8 mouse cellular contexts compared by ENCODE assay signal in genomic region chr8:13644932-13645676, GRCm38 (mm10). TPM values are rescaled to one million over a fixed set of nuclear protein-coding genes. Genes with fewer than 3 reads are reported as not detected.
DNase-seq lines count a peak whose midpoint lies in the region; ATAC-seq and TF ChIP-seq lines count a peak whose summit lies in the region.

No protein-coding gene starts in this region.

- H3K9me3 ChIP-seq in intestine, embryonic 16.5 days (ENCODE audit: control insufficient read depth, low read length) = no peaks in the 10 kb centered on the region

- no peak overlapping the region for H3K9ac ChIP-seq in intestine, embryonic 16.5 days (ENCODE audit: low read depth, low read length)

- peak overlapping the region; percentile 53; the same call in 1 of the 2 replicates for H3K27ac ChIP-seq in cerebellum, adult 2 months (ENCODE audit: insufficient read depth, low read length)
- 0 out of 2 replicates have a peak overlapping the region, but pooled peaks have one; percentile 16 for H3K27ac ChIP-seq in intestine, embryonic 16.5 days (ENCODE audit: low read length)
- peak overlapping the region; percentile 72 for H3K27ac ChIP-seq in olfactory bulb, adult 2 months (ENCODE audit: insufficient read depth, low read depth, low read length)

- H3K4me2 ChIP-seq in intestine, embryonic 16.5 days (ENCODE audit: low read depth, low read length) = no peak overlapping the region

- peaks cover 71% of the 10 kb centered on the region for H3K4me1 ChIP-seq in cerebellum, adult 2 months (ENCODE audit: control insufficient read depth, insufficient read depth, low read length)
- H3K4me1 ChIP-seq in lung, adult 2 months (ENCODE audit: control insufficient read depth, insufficient read depth, low read length) = peaks cover 34% of the 10 kb centered on the region
- peaks cover 29% of the 10 kb centered on the region for H3K4me1 ChIP-seq in intestine, embryonic 16.5 days (ENCODE audit: control insufficient read depth, insufficient read depth, low read length)
- H3K4me1 ChIP-seq in olfactory bulb, adult 2 months (ENCODE audit: control insufficient read depth, insufficient read depth, low read length) = peaks cover 76% of the 10 kb centered on the region

- H3K36me3 ChIP-seq in intestine, embryonic 16.5 days (ENCODE audit: control insufficient read depth, insufficient read depth, low read length) = no peaks in the 10 kb centered on the region

- H3K27me3 ChIP-seq in cerebellum, adult 2 months (ENCODE audit: control insufficient read depth, insufficient read depth, low read length) = no peaks in the 10 kb centered on the region
- H3K27me3 ChIP-seq in intestine, embryonic 16.5 days (replicated peaks; ENCODE audit: control insufficient read depth, insufficient read depth, low read length) = no peaks in the 10 kb centered on the region

- no peak for ATAC-seq in intestine, embryonic 16.5 days

- WGBS in cerebellum, adult 2 months = 34% methylated on average over 6 of the region's 6 CpGs
- 58% methylated on average over 6 of the region's 6 CpGs for WGBS in lung, adult 2 months
- WGBS in intestine, embryonic 16.5 days = 63% methylated on average over 6 of the region's 6 CpGs
- 48% methylated on average over 6 of the region's 6 CpGs for WGBS in olfactory bulb, adult 2 months

- TF ChIP-seq CTCF in cerebellum, adult 2 months (IDR thresholded peaks at IDR 0.05; ENCODE audit: borderline replicate concordance, insufficient read depth, low read depth, low read length) = no peak
- no peak for TF ChIP-seq CTCF in lung, adult 2 months (IDR thresholded peaks at IDR 0.05; ENCODE audit: insufficient read depth, low read length)
- no peak for TF ChIP-seq CTCF in olfactory bulb, adult 2 months (IDR thresholded peaks at IDR 0.05; ENCODE audit: insufficient read depth, low read depth, low read length)

- peak in 1 of 2 experiments; percentile 69 for DNase-seq in cerebellum, adult 2 months
- no peak for DNase-seq in cerebellum, postnatal 4 days (ENCODE audit: low spot score in 2 of 2)
- peak; percentile 61 to 76 for DNase-seq in lung, adult 18-20 months
- no peak for DNase-seq in lung, adult 2 months
- no peak for DNase-seq in right cerebral cortex, postnatal 4 days
- no peak for DNase-seq in right cerebral cortex, postnatal 10 days (ENCODE audit: low spot score in 2 of 2)

- no peak for TF ChIP-seq POLR2A in cerebellum, adult 2 months (IDR thresholded peaks at IDR 0.05; ENCODE audit: borderline replicate concordance, insufficient read depth, low read length)
- TF ChIP-seq POLR2A in lung, adult 2 months (IDR thresholded peaks at IDR 0.05; ENCODE audit: borderline replicate concordance, extremely low read depth, low read depth, low read length) = no peak
- no peak for TF ChIP-seq POLR2A in olfactory bulb, adult 2 months (IDR thresholded peaks at IDR 0.05; ENCODE audit: insufficient read depth, low read depth, low read length)

- no peak overlapping the region for H3K4me3 ChIP-seq in cerebellum, adult 2 months (replicated peaks; ENCODE audit: insufficient read depth, low read depth, low read length)
- H3K4me3 ChIP-seq in lung, adult 2 months (replicated peaks; ENCODE audit: extremely low read depth, low read depth, low read length) = no peak overlapping the region
- H3K4me3 ChIP-seq in intestine, embryonic 16.5 days (ENCODE audit: low read length) = no peak overlapping the region
- H3K4me3 ChIP-seq in olfactory bulb, adult 2 months (ENCODE audit: insufficient read depth, low read depth, low read length) = no peak overlapping the region

RNA-seq across cellular contexts. Expression of gene Rasa3, which starts 32.3 kb away (rescaled TPM):
- polyA plus RNA-seq in cerebellum, adult 2 months (2012; rRNA removed) = 94.9 and 107 TPM in 2 replicates
- polyA plus RNA-seq in lung, adult 2 months (2012; rRNA removed) = 37.1 and 43.5 TPM in 2 replicates
- 20.7 and 21.3 TPM in 2 replicates for polyA plus RNA-seq in intestine, embryonic 16.5 days (2015; fragmentation: Nextera tagmentation; extraction: Ambion mirVana)
- polyA plus RNA-seq in olfactory bulb, adult 2 months (2012; ENCODE audit: insufficient read depth, insufficient read length, low replicate concordance, missing spikeins) = not detected in 2 replicates

Comparison
In these comparisons a context has a peak if more than half of its experiments do, and no peak if none do; other contexts are left out.
1. DNase-seq: peak in lung, adult 18-20 months (2 of 2); none in cerebellum, postnatal 4 days (0 of 2), lung, adult 2 months (single experiment), right cerebral cortex, postnatal 4 days (single experiment) and right cerebral cortex, postnatal 10 days (0 of 2).
2. H3K27ac ChIP-seq: peak in every context shown above with its lines; median percentile 72 in olfactory bulb, adult 2 months; 53 in cerebellum, adult 2 months; 16 in intestine, embryonic 16.5 days.